Mouse (Mus musculus) fibroblast of lung, adult 2 months (primary cell): ENCODE results near the gene Ergic3.
A peak's percentile ranks its signal among the peaks of the same experiment; 100 is the strongest.

ENCODE experiments used
- DNase-seq: peaks from one replicate; pipeline ENCODE4 v3.0.0-alpha.2; 2011; ENCODE audit warnings: low read depth

The Ergic3 gene

DNA sequence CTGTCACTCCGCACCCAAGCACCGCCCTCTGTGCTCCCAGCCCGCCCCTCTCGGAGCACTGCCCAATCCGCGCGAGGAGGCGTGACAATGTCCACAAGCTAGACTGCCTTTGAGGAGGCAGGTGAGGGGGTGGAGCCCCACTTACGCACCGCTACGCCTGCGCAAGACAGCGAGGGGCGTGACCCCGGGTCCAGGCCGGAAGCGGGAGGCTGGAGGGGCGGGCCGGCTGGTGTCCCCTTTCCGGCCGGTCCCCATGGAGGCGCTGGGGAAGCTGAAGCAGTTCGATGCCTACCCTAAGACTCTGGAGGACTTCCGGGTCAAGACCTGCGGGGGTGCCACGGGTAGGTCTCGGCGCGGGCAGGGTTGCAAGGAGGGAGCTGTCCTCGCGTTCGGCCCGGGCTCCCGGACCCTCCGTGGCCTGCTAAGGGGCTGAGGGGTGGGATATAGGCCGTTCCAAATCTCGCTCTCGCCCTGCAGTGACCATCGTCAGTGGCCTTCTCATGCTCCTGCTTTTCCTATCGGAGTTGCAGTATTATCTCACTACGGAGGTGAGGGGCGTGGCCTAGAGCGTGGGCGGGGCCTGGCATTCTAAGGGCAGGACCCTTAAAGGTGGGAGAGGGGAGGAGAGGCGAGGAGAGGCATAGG, at the start of gene Ergic3, which contains the start of gene 6430550D23Rik:
Gene Ergic3 (plus strand): TSS at position 158 of the 645 bp plus-strand sequence.
Gene 6430550D23Rik (minus strand): TSS at position 90 of the 645 bp plus-strand sequence.
- DNase-seq, result peak; percentile 95

DNA sequence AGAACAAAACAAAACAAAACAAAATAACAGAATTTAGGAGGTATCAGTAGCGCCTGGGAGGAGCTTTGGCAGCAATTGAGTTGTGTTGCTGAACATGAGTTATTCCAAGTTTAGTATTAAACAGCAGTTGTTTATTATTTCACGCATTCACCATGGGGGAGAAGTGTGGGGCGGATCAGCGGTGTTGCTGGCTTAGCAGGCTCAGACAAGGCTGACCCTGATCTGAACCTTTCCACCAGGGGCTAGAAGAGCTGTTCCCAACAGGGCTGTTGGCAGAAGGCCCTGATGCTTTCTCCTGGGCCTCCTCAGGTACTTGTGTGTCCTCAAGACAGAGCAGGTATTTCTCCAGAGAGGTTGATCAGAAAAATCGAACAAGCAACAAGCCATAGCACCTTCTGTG, 47.9 kb upstream of the Ergic3 start:
- DNase-seq, result no peak

DNA sequence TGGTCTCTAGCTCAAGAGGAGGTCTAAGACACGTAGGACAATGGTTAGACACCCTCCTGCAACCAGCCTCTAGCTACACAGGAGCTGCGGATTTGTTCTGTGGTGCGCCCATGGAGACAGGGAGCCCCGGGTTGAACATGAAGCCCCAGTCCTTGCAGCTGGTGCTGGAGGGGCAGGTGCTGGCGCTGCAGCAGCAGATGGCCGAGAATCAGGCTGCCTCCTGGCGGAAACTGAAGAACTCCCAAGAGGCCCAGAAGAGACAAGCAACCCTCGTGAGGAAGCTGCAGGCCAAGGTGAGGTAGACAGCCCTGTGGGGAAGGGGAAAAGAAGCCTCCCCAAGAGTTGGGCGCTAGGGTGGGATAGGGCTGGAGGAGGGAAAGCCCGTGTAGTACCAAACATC, 46.0 kb upstream of the Ergic3 start:
- no peak for DNase-seq

DNA sequence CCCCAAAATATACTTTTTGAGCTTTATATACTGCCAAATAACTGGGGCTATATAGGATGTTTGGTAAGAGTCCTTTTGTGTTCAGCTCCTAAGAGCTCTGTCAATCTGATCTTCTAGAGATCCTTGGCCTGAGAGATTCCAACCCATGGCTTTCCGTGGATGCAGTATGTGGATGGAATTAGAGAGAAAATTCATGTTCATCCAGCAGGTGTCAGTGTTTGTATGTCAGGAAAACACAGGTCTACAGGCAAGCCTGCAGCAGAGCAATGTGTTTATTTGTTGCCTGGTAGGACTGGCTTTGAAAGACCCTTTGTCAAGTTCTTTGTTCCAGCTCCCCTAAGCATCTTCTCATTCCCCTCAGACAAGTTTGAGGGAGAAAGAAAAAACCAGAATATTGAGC, 44.9 kb upstream of the Ergic3 start:
- DNase-seq, result no peak

DNA sequence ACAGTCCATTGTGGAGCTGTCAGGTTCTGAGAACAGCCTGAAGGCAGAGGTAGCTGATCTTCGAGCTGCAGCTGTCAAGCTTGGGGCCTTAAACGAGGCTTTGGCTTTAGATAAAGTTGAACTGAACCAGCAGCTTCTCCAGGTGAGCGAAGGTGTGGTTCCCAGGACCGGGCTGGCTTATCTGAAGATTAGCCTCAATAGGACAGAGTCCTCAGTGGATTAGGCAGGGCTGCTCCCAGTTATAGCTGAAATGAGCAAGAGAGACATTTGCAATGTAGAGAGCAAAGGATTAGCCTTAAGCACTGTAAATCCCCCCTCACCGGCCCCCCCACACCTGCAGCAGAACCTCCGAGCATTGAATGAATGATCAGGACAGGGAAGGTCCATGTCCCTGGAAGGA, 34.5 kb upstream of the Ergic3 start:
- DNase-seq, result no peak

DNA sequence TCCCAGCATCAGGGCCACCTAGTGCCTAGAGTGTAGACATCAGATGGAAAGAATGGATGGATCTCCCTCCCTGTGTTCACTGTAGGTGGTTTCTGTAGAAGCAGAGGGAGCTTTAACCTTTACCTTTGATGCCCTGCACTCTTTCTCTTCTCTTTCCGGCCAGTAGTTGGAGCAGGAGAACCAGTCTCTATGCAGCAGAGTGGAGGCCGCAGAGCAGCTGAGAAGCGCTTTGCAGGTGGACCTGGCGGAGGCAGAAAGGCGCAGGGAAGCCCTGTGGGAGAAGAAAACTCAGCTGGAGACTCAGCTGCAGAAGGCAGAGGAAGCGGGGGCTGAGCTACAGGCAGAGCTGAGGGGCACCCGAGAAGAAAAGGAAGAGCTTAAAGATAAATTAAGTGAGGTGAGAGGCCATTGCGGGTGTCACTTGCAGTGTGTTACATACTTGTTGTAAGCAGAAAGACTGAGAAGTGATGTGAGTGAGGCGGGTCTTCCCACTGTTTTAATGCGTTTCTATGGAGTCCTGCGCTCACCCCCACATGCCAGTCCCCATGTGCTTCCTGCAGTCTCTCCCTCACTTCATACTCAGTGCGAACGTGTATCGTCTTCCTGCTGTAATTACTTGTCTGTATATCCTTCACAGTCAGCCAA, 33.6 kb upstream of the Ergic3 start:
- DNase-seq, result no peak

DNA sequence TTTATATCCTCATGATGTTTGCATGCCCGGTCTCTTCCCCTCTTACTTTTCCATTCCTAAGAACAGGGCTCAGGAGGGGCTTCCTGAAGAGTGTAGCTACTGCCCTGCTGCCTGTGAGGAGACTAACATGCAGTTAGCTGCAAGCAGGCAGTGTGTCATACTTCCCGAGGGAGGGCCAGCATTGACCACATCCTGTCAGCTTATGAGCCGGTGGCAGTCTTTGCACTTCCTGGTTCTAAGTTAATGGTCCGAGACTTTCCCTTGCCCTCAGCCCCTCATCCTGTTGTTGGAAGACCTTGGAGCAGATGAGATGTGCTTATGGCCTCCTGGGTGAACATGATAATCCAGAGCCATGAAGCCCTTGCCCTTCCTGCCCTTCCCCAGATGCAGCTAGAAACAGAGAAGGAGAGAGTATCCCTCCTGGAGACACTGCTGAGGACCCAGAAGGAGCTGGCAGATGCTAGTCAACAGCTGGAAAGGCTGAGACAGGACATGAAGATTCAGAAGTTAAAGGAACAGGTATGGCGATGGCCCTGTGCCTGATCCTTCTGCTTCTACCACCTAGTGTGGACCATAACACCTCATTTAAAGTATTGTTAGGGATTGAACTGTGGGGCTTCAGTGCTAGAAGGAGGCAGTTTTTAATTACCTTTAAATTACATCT, 28.4 kb upstream of the Ergic3 start:
- DNase-seq, result peak; percentile 27

DNA sequence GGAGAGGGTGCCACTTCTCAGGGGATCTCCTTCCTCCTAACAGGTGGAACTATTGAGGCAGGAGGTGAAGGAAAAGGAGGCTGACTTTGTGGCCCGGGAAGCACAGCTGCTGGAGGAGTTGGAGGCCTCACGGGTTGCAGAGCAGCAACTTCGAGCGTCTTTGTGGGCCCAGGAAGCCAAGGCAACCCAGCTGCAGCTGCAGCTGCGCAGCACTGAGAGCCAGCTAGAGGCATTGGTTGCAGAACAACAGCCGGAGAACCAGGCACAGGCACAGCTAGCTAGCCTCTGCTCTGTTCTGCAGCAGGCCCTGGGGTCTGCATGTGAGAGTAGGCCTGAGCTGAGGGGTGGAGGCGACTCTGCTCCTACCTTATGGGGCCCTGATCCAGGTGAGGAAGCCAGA, 22.1 kb upstream of the Ergic3 start:
- no peak for DNase-seq

DNA sequence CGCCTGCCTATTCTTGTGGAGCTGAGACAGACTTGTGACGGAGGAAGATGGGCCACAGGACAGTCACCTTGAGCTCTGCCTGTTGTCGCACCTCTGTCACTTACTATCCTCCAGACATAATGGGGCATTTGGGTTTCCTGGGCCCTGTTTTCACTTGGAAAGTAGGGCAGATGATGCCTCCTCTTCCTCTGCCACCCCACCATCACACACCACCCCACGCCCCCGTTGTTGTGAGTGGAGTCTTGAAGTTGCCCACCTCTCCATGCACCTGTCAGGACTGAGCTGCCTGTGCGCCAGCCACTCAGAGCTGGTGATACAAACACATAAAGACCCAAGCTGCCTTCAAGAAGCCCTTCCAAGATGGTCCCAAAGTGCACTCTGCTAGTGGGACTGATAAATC, 20.7 kb upstream of the Ergic3 start:
- DNase-seq, result no peak

DNA sequence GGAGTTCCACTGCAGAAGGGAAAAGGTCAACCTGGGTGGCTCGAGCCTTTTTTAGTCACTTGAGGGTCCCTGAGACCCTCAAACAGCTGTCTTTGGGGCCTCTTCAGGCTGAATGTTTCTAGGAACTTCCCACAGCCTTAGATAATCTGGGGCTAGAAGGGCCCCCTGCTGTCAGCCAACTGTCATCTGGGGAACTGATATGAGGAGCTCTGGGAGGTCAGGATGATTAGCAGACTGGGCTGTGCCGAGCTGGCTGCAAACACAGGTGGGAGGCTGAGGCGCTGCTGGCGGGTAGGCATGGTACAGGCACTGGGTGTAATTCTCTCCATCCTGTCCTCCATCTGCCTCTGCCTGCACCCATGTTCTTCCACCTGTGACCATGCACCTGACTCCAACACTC, 18.8 kb upstream of the Ergic3 start:
- no peak for DNase-seq

DNA sequence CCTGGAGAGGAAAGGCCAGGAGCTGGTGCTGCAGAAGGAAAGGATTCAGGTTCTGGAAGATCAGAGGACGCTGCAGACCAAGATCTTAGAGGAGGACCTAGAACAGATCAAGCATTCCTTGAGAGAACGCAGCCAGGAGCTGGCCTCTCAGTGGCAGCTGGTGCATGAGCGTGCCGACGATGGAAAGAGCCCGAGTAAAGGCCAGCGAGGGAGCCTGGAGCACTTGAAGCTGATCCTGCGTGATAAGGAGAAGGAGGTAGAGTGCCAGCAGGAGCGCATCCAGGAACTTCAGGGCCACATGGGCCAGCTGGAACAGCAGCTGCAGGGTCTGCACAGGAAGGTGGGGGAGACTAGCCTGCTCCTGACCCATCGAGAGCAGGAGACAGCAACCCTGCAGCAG, 16.7 kb upstream of the Ergic3 start:
- DNase-seq, result no peak

DNA sequence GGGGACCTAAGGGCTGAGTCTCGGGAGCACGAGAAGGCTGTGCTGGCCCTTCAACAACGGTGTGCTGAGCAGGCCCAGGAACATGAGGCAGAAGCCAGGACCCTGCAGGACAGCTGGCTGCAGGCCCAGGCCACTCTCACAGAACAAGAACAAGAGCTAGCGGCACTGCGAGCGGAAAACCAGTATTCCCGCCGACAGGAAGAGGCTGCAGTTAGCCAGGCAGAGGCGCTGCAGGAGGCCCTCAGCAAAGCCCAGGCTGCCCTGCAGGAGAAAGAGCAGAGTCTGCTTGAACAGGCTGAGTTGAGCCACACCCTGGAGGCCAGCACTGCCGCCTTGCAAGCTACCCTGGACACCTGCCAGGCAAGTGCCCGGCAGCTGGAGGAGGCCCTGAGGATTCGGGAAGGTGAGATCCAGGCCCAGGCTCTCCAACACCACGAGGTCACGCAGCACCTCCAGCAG, 16.0 kb upstream of the Ergic3 start:
- peak; percentile 9 for DNase-seq

DNA sequence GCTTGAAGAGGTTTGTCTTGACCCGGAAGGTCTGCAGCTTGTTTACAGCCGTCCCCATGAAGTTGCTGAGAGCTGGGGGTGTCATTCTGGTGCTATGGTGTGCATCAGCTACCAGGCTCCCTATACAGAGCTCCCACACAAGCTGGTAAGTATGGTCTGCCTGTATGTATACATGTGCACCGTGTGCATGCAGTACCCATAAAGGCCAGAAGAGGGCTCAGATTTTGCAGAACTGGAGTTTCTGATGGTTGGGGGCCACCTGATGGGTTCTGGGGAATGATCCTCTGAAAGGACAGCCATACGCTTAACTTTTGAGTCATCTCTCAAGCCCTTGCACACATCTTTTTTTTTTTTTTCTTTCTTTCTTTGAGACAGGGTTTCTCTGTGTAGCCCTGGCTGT, 2.5 kb upstream of the Ergic3 start:
- DNase-seq, result no peak

DNA sequence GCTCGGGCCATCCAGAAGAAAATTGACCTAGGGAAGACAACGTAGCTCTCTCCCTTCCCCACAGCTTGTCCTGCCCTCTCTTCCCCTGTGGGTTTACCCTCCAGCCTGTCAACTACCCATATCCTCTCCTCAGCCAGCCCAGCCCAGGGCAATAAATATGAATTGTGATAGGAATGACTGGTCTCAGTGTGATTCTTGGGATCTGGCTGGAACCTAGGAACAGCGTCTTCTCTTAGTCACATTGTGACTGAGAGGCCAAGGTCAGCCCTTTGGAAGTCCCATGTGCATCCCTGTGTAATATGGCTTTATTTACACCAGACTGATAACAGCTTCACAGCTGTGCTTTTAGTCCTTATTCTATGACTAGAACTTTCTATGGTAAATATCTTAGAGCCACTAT, 10.3 kb downstream of the Ergic3 start:
- no peak for DNase-seq

DNA sequence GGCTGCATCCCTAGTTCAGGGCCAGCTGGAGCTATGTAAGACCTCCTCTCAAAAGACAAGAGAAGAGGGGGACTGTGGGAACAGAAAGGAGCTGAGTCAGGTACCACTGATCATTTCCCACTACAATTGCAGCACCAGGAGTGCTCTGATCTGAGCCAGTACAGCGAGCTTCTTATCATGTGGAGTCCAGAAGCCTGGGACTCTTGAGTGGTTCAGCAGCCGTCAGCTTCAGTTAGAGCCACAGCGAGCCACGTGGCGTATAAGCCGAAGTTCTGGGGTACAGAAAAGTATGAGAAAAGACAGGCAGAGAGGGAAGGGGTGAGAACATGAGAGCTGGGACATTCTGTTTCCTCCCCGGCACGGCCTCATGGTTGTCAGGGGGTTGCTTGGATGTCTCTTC, 13.4 kb downstream of the Ergic3 start:
- DNase-seq, result no peak

DNA sequence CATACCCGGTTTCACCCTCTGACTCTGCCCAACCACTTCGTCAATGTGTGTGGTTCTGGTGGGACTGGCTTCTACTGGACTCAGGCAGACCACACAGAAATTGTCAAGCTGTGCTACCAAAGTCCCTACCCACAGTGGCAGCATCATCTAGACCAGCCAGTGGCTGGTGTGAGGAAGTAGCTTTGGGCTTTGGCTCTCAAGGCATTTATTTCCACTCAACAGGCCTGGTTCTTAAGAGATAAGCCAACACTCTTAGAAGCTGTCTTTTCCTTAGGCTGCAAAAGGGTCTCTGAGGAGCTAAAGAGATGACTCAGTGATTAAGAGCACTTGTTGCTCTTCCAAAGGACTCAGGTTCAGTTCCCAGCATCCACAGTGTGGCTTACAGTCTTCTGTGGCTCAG, 13.9 kb downstream of the Ergic3 start:
- DNase-seq, result no peak

DNA sequence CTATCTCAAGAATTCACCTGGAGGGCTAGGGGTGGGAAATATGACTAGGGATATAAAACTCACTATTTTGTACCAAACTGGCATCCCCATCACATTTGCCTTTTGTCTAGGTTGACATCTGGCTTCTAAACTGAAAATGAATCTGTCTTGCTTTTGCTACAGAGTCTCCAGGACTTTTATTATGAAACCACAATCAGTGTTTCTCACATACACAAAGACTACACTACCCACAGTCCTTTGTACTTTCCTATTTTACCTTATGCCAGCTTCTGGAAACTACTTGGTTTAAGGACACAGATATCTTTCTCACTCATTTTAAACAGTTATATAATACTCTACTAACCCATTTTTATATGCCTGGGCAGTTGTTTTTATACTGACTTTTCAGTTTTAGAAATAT, 17.6 kb downstream of the Ergic3 start:
- no peak for DNase-seq

DNA sequence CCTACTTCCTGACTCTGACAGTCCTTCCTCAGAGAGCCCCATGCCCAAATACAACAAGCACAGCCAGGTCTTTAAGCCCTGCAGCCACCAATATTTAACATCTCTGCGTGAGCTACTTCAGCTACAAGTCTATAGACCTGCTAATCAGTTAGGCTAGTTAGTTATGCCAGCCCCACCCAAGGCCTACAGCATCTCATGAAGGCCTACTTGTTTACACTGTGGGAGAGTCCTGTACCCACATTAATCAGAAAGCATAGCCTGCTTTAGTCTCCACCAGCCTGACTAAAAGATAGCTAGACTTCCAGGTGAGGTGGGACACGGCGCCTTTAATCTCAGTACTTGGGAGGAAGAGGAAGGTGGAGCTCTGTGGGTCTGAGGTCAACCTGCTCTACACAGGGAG, 31.5 kb downstream of the Ergic3 start:
- no peak for DNase-seq

DNA sequence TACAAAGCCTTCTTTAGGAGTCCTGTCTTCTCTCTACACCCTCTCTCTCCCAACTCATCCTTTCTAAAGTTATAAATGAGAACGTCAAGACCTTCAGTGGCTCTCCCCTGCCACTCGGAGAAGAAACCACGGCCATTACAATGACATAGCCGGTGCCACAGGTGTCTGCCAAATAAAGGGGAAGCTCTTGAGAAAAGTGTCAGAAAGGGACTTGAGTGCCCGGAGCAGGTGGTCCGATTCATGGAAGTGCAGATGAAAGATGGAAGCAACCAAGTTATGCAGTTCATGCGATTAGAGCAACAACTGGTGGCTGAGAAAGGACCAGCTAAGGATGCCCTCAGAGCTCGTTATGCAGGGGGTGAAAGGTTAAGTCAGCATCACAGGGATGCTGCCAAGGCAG, 35.1 kb downstream of the Ergic3 start:
- DNase-seq, result no peak

DNA sequence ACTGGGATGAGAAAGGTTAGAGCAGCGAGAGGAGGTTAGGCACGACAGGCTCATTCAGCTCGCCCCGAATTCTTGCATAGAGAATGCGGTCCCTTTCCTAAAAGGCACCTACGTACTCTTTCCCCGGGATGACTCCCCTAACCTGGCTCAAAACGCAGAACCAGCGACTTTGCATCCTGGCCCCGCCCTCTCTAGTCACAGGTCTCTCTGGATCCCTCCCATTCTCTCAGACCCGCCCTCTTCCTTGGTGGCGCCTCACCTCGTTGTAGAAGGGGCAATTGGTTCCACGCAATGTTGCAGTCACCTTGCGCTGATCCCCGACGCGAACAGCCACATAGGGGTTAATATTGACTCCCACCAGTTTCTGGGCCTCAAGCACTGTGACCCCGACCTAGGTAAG, 40.1 kb downstream of the Ergic3 start:
- DNase-seq, result no peak

DNA sequence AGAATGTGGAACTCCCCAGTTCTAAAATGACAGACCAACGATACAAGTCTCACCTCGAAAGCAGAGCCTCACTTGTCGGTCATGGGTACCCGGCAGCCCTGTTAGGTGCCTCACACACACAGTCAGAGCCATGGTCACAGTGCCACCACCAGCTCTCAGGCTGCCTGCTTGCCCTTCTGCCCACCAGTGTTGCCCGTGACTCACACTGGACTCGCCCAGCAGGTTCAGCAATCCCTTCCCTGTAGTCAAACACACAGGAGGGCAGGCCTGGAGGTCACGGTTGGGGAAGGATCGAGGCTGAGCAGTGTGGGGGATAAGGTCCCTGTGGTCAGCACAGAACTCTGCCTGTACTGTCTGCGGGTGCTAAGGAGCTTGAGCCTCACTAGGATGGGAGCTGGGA, 45.0 kb downstream of the Ergic3 start, which contains the start of gene Fer1l4:
Gene Fer1l4 (minus strand): TSS at position 132 of the 400 bp plus-strand sequence.
- DNase-seq, result no peak

DNA sequence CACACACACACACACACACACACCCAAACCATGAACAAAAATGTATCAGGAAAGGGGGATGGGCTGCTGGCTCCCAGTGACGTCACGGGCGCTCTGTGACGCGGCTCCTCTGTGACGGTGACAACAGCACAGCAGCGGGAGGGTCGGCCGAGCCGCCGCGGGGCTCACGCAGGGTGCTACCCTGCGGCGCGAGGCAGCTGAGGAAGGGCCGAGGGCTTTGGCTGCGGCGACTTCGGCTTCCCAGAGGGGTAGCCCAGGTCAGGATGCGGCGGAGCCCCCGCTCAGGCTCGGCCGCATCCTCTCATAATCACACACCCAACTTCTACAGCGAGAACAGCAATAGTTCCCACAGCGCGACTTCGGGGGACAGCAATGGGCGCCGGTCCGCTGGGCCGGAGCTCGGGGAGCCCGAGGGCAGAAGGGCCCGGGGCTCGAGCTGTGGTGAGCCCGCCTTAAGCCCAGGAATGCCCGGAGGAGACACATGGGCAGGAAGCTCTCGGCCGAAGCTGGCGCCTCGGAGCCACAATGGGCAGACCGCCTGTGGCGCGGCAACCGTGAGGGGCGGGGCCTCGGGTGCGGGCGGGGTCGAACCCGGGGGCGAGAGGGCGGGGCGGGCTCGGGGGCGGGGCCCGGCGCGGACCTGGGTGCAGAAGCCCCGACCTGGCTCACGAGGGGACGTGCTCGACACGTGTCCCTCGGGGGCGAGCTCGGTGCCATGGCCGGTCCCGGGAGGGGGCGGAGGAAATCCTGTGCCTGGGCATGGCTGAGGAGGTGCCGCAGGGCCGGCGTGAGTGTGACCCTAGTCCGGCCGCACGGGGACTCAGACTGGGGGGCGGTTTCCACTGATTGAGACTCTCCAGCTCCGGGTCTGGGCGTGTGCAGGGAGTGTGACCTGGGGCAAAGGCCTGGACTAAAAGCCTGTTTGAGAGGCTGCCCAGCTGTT, 57.5 kb downstream of the Ergic3 start, which contains the start of gene Spag4:
Gene Spag4 (plus strand): TSS at position 77 of the 943 bp plus-strand sequence.
- peak; percentile 15 for DNase-seq
